8 mouse cellular contexts compared by ENCODE assay signal in the genomic region with DNA sequence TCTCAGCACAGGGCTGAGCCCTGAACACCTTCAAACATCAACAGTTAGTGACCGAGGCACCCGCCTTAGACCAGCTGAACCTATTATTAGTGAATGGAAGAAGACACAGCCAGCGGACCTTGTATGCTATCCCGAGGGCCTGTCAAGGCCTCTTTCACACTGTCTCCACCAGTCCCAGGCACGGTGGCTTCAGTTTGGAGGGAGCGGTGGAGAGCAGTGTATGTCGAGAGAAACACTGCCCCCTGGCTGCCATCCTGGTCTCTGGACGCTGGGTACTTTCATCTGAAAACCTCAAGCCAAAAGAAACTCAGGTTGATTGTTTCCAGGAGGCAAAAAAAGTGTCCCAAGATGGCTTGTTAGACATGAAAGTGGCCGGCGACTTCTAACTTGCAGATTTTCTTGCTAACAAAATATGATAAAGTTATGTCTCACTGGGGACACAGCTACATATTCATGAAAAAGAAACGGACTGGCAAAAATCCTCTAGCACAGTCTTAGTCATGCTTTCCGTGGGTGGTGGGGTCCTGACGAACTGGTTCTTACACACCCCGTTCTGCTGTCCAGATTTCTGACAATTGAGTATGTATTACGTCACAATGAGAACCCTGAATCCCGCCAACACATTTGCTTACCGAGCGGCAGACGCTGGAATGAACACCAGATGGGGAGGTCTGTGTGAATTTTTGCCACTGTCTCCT. TPM values are rescaled to one million over a fixed set of nuclear protein-coding genes. Genes with fewer than 3 reads are reported as not detected.
DNase-seq lines count a peak whose midpoint lies in the region; ATAC-seq and TF ChIP-seq lines count a peak whose summit lies in the region.

No protein-coding gene starts in this region.

- H3K9ac ChIP-seq in CH12.LX (ENCODE audit: insufficient read depth, low read depth), result no peak overlapping the region; the same call in 1 of the 2 replicates

- ATAC-seq in activated CD4-positive, CD25-positive, alpha-beta regulatory T cell, adult 4 months, result no peak

- no peaks in the 10 kb centered on the region for H3K79me2 ChIP-seq in CH12.LX (replicated peaks; ENCODE audit: control insufficient read depth, extremely low read depth, insufficient read depth, poor library complexity, severe bottlenecking)

- peak; percentile 63 for TF ChIP-seq RAD21 in CH12.LX (IDR thresholded peaks at IDR 0.05; ENCODE audit: low read depth, low read length)

- no peak for TF ChIP-seq EP300 in CH12.LX (IDR thresholded peaks at IDR 0.05; ENCODE audit: low read length)

- H3K4me1 ChIP-seq in CH12.LX (ENCODE audit: control insufficient read depth in 1 of 2, insufficient read depth in 2 of 2), result peaks cover 2 to 21% of the 10 kb centered on the region in 2 experiments; a peak in 2 of 4 replicates

- TF ChIP-seq CTCF in CH12.LX (conservative IDR thresholded peaks at IDR 0.05 in 1 of 2, IDR thresholded peaks at IDR 0.05 in 1 of 2; ENCODE audit: low read depth in 2 of 2, low read length in 2 of 2), result peak; percentile 50 to 85

- TF ChIP-seq POLR2A in CH12.LX (IDR thresholded peaks at IDR 0.05; ENCODE audit: low read depth, low read length), result no peak

- H3K4me2 ChIP-seq in CH12.LX (ENCODE audit: insufficient read depth, low read depth, poor library complexity, severe bottlenecking), result peak overlapping the region; percentile 54

- in situ Hi-C loops in CH12.LX (cut with MboI; ENCODE audit: low pct_ligation_motif_present, low pct_unique_long_range_greater_than_20kb, low sequenced_read_pairs), result loop anchor here (5.0 to 25.0 kb wide), 2 partner anchors 113 to 347 kb away; no protein-coding TSS in a partner anchor

- DNase-seq in CH12.LX (ENCODE audit: extremely low read depth) (peak; percentile 74), adipocyte (ENCODE audit: low spot score) (peak; percentile 50)
- DNase-seq in cerebellum, postnatal 4 days (ENCODE audit: low spot score in 2 of 2), result peak; percentile 37 to 67
- peak; percentile 67 for DNase-seq in heart, adult 8-10 months (ENCODE audit: low spot score)
- DNase-seq in layer of hippocampus, adult 9-11 months, result peak; percentile 42
- peak; percentile 68 to 79 for DNase-seq in lung, postnatal 4 days
- DNase-seq in splenic B cell, adult 2 months (ENCODE audit: low read depth, low spot score), result peak; percentile 63

- no peaks in the 10 kb centered on the region for H3K27me3 ChIP-seq in CH12.LX (replicated peaks)
- no peaks in the 10 kb centered on the region for H3K27me3 ChIP-seq in splenic B cell, adult 2 months (ENCODE audit: control insufficient read depth, insufficient read depth, low read length, poor library complexity, severe bottlenecking)

- H3K36me3 ChIP-seq in CH12.LX (replicated peaks in 1 of 2; ENCODE audit: control insufficient read depth in 1 of 2, insufficient read depth in 1 of 2, low read length in 1 of 2), result no peaks in the 10 kb centered on the region
- H3K36me3 ChIP-seq in splenic B cell, adult 2 months (ENCODE audit: control insufficient read depth, insufficient read depth, low read length, poor library complexity, severe bottlenecking), result no peaks in the 10 kb centered on the region

- H3K27ac ChIP-seq in CH12.LX (ENCODE audit: insufficient read depth, low read depth), result no peak overlapping the region

- H3K4me3 ChIP-seq in CH12.LX (replicated peaks in 1 of 3; ENCODE audit: low read depth in 2 of 3, low read length in 2 of 3, poor library complexity in 1 of 3), result no peak overlapping the region

- dilution Hi-C loops in CH12.LX (cut with MboI; ENCODE audit: extremely low pct_ligation_motif_present, extremely low pct_unique_long_range_greater_than_20kb, low sequenced_read_pairs), result no loop called here

- H3K9me3 ChIP-seq in CH12.LX (replicated peaks; ENCODE audit: low read length), result no peaks in the 10 kb centered on the region

TF ChIP-seq in CH12.LX, 34 proteins besides CTCF, POLR2A, EP300 and RAD21:
- no peak; the same call in 1 of the 2 replicates for TF ChIP-seq ZNF384 (IDR thresholded peaks at IDR 0.05; ENCODE audit: low read depth, low read length)
- 0 out of 2 replicates have a peak, but pooled peaks have one; percentile 29 for TF ChIP-seq MYC (IDR thresholded peaks at IDR 0.05; ENCODE audit: low read depth, low read length)
- TF ChIP-seq GABPA (IDR thresholded peaks at IDR 0.05; ENCODE audit: insufficient replicate concordance, low read depth, low read length), result no peak
- TF ChIP-seq POLR2AphosphoS2 (IDR thresholded peaks at IDR 0.05; ENCODE audit: low read depth, low read length), result no peak
- TF ChIP-seq MAX (IDR thresholded peaks at IDR 0.05; ENCODE audit: low read length), result 0 out of 2 replicates have a peak, but pooled peaks have one; percentile 42
- peak; percentile 78 for TF ChIP-seq SMC3 (IDR thresholded peaks at IDR 0.05; ENCODE audit: low read depth, low read length)
- TF ChIP-seq JUN (IDR thresholded peaks at IDR 0.05; ENCODE audit: insufficient read depth, low read depth, low read length), result no peak
- TF ChIP-seq HCFC1 (IDR thresholded peaks at IDR 0.05; ENCODE audit: low read depth, low read length), result no peak
- TF ChIP-seq SIN3A (IDR thresholded peaks at IDR 0.05; ENCODE audit: low read length), result peak; percentile 23; the same call in 1 of the 2 replicates
- no peak for TF ChIP-seq IRF4 (IDR thresholded peaks at IDR 0.05; ENCODE audit: low read depth, low read length)
- TF ChIP-seq CHD2 (IDR thresholded peaks at IDR 0.05; ENCODE audit: low read length), result no peak

RNA-seq across cellular contexts. Expression of a gene that starts 57.2 kb away (rescaled TPM):
- total RNA-seq in CH12.LX (2012; rRNA removed) (0.17 and 0.29 TPM in 2 replicates), CH12.LX (2014; rRNA removed) (0.30 and 0.35 TPM in 2 replicates)
- polyA plus RNA-seq in CH12.LX (2012; ENCODE audit: insufficient read length, low read depth), result 0.52 and 0.70 TPM in 2 replicates
- 100 to 1,000 TPM; 123 to 169 (median 129) TPM for total RNA-seq in heart, adult 8-10 months (2022)
- under 1 TPM in 1 of 2 experiments, not detected in 1; 0.44 TPM for polyA plus RNA-seq in activated CD4-positive, CD25-positive, alpha-beta regulatory T cell, adult 4 months (2017; shearing (Covaris generic))

Comparison
In these comparisons a context has a peak if more than half of its experiments do, and no peak if none do; other contexts are left out.
1. RNA of a gene that starts 57.2 kb away (total RNA-seq): 123 to 169 TPM in heart, adult 8-10 months; 0.17 to 0.35 TPM in CH12.LX; every median in the first group is over 10 times any median in the second.
2. Peak in every context shown above with its lines, with median percentiles within 50 percentile points of each other: DNase-seq.